Mouse (Mus musculus) stomach, embryonic 14.5 days (tissue): ENCODE data around the gene Pdgfd. TPM values are rescaled to one million over a fixed set of nuclear protein-coding genes. Genes with fewer than 3 reads are reported as not detected.

Experiments used
- ATAC-seq: fragments of 200-750 bp; cut with Nextera tagmentation; 2 replicates; pipeline ENCODE4 v1.8.0; 2017; ENCODE audit warnings: low read depth, moderate TSS enrichment; ENCODE audit not compliant: insufficient number of reproducible peaks, insufficient read depth, low FRiP score
- H3K27ac ChIP-seq: fragments of 300-500 bp; sonication (generic); 2 replicates; pipeline ENCODE4 v1.5.1; 2014; ENCODE audit warnings: mild to moderate bottlenecking, low read length, moderate library complexity, mixed read lengths
- H3K27me3 ChIP-seq: fragments of 300-500 bp; sonication (generic); 2 replicates; pipeline ENCODE4 v1.6.1; 2014; ENCODE audit warnings: low read length, control low read depth, mixed read lengths; ENCODE audit not compliant: control insufficient read depth, insufficient read depth
- H3K36me3 ChIP-seq: fragments of 300-500 bp; sonication (generic); 2 replicates; pipeline ENCODE4 v1.6.1; 2014; ENCODE audit warnings: mild to moderate bottlenecking, control low read depth, low read length, moderate library complexity, mixed read lengths; ENCODE audit not compliant: control insufficient read depth, insufficient read depth
- H3K4me1 ChIP-seq: fragments of 300-500 bp; sonication (generic); 2 replicates; pipeline ENCODE4 v1.6.1; 2014; ENCODE audit warnings: low read length, control low read depth, mixed read lengths; ENCODE audit not compliant: control insufficient read depth, insufficient read depth
- H3K4me2 ChIP-seq: fragments of 300-500 bp; sonication (generic); replicated peaks from 2 replicates; pipeline ENCODE4 v1.6.1; 2014; ENCODE audit warnings: low read depth, low read length, control low read depth
- H3K4me3 ChIP-seq: fragments of 300-500 bp; sonication (generic); 2 replicates; pipeline ENCODE4 v1.5.1; 2014; ENCODE audit warnings: low read depth, low read length, control low read depth
- H3K9ac ChIP-seq: fragments of 300-500 bp; sonication (generic); replicated peaks from 2 replicates; pipeline ENCODE4 v1.6.1; 2014; ENCODE audit warnings: low read depth, mild to moderate bottlenecking, control low read depth, low read length, moderate library complexity, mixed read lengths
- H3K9me3 ChIP-seq: fragments of 300-500 bp; sonication (generic); 2 replicates; pipeline ENCODE4 v1.6.1; 2016; ENCODE audit warnings: low read depth, low read length, control low read depth; ENCODE audit not compliant: control insufficient read depth
- WGBS: fragments of 180-500 bp; shearing (Covaris S2); extraction: QIAGEN DNeasy Blood & Tissue Kit; methylation state at CpG from one replicate; pipeline ENCODE4 v1.1.7; 2014; 5-methylcytosine and 5-hydroxymethylcytosine counted together
- polyA plus RNA-seq: library from polyadenylated mRNA; unstranded; fragments of >200 nt; fragmentation: Nextera tagmentation; extraction: Ambion mirVana; gene quantifications from 2 replicates; pipeline ENCODE4 v1.2.1, GENCODE M21; 2014

Pdgfd gene
- polyA plus RNA-seq, 1 experiment from 2014 or later = 12.2 TPM

DNA sequence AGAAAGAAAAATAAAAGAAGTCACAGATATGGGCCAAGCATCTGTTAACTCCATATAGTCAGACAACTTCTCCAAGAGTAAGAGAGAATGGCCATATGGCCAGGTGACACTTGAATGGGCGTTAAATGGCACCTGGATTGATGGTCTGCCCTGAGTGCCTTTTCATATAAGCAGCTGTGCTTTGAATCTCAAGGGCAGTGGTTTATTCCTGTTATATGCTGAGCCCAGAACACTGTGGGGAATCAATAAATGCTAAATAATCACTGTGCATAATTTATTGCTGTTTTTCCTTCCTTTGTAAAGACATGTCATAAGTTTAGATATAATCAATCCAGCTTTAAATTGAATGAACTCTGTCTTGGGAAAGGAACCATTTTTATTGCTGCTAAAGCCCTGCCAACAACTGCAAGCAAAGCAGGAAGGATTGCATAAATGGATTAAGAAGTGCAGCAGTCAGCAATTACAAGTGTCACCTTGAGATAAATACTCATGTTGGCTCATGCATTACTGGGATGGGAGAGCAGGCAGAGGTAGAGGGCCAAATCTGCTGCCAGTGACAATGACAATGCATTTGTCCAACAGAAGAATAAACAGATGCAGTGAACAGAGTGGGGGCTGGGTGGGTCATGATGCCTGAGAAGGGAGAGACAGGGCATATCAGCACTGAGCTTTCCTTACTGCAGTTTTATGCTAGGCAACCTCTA is 185.0 kb downstream of the Pdgfd start:
- H3K4me1 ChIP-seq = no peaks in the 10 kb centered on the region
- 55% methylated on average over 1 of the region's 1 CpGs for WGBS
- H3K9ac ChIP-seq = no peak overlapping the region
- H3K27me3 ChIP-seq = no peaks in the 10 kb centered on the region
- H3K36me3 ChIP-seq = no peaks in the 10 kb centered on the region
- H3K4me2 ChIP-seq = no peak overlapping the region
- H3K27ac ChIP-seq = no peak overlapping the region
- H3K4me3 ChIP-seq = no peak overlapping the region
- H3K9me3 ChIP-seq = no peaks in the 10 kb centered on the region
- ATAC-seq = no peak

GRCm38 (mm10) chr9:6360795-6361194 is 192.4 kb downstream of the Pdgfd start:
- no peak overlapping the region for H3K27ac ChIP-seq
- ATAC-seq = no peak
- H3K36me3 ChIP-seq = no peaks in the 10 kb centered on the region
- no peaks in the 10 kb centered on the region for H3K27me3 ChIP-seq
- 67% methylated on average over 2 of the region's 2 CpGs for WGBS
- no peak overlapping the region for H3K4me2 ChIP-seq
- no peak overlapping the region for H3K4me3 ChIP-seq
- H3K9me3 ChIP-seq = no peaks in the 10 kb centered on the region
- H3K9ac ChIP-seq = no peak overlapping the region
- no peaks in the 10 kb centered on the region for H3K4me1 ChIP-seq

GRCm38 (mm10) chr9:6366550-6366949 is 198.2 kb downstream of the Pdgfd start:
- H3K9me3 ChIP-seq = no peaks in the 10 kb centered on the region
- H3K27ac ChIP-seq = no peak overlapping the region
- 57% methylated on average over 1 of the region's 1 CpGs for WGBS
- no peaks in the 10 kb centered on the region for H3K36me3 ChIP-seq
- H3K9ac ChIP-seq = no peak overlapping the region
- no peak overlapping the region for H3K4me2 ChIP-seq
- H3K4me1 ChIP-seq = no peaks in the 10 kb centered on the region
- no peaks in the 10 kb centered on the region for H3K27me3 ChIP-seq
- ATAC-seq = no peak
- H3K4me3 ChIP-seq = no peak overlapping the region

DNA sequence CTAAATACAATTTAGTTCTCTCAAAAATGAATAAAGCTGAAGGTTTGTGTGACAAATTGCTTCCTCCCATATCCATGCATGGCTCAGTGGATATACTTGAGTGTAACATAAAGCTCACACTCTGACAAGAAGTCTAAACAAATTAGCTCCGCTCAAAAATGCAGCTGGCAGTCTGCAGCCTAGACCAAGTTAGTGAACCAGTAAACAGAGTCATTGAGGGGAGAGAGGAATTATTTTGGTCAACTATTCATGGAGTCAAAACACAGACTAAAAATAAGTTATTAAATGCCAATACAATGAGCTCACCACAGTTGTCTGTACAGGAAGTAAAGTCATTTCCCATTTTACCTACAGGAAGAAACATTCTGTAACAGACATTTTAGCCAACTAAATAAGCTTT is 233.4 kb downstream of the Pdgfd start:
- ATAC-seq = no peak
- H3K36me3 ChIP-seq = no peaks in the 10 kb centered on the region

GRCm38 (mm10) chr9:6406535-6406934 is 238.2 kb downstream of the Pdgfd start:
- WGBS = 67% methylated on average over 3 of the region's 3 CpGs
- Histone ChIP-seq H3K27ac (no peak overlapping the region), H3K36me3 (no peaks in the 10 kb centered on the region), H3K4me1 (0 out of 2 replicates have a peak, but pooled peaks cover 3% of the 10 kb centered on the region), H3K9ac (no peak overlapping the region), H3K27me3 (no peaks in the 10 kb centered on the region), H3K9me3 (no peaks in the 10 kb centered on the region), H3K4me2 (no peak overlapping the region), H3K4me3 (no peak overlapping the region)
- ATAC-seq = no peak

More for the DNA sequence above, 233.4 kb downstream of the Pdgfd start:
- Histone ChIP-seq H3K4me1 (no peaks in the 10 kb centered on the region), H3K4me3 (no peak overlapping the region), H3K9ac (no peak overlapping the region), H3K27me3 (no peaks in the 10 kb centered on the region), H3K4me2 (no peak overlapping the region), H3K27ac (no peak overlapping the region), H3K9me3 (no peaks in the 10 kb centered on the region)
- WGBS = 9% methylated on average over 1 of the region's 1 CpGs

DNA sequence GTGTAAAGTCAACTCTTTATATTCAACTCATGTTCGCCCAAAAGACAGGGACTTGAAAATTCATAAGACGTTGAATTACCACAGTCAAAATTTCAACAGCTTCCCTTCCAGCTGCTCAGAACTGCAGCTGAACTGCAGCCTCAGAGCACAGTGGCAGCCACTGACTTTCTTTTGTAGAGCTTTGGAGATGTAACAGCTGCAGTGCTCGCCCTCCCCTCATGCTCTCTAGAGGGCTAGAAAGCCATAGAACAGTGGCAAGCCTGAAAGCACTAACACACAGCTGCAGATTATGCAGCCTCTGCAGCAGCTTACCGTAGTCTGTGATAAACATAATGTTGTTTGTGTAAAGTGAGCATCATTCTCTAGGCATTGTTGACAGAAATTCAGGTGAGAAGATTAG is 239.6 kb downstream of the Pdgfd start:
- no peak overlapping the region for H3K4me2 ChIP-seq
- ATAC-seq = peak; percentile 75; the same call in 1 of the 2 replicates
- H3K4me3 ChIP-seq = no peak overlapping the region
- H3K27ac ChIP-seq = no peak overlapping the region
- H3K9ac ChIP-seq = no peak overlapping the region
- no peaks in the 10 kb centered on the region for H3K36me3 ChIP-seq
- H3K9me3 ChIP-seq = no peaks in the 10 kb centered on the region
- 40% methylated on average over 4 of the region's 4 CpGs for WGBS
- H3K27me3 ChIP-seq = no peaks in the 10 kb centered on the region
- H3K4me1 ChIP-seq = 0 out of 2 replicates have a peak, but pooled peaks cover 3% of the 10 kb centered on the region

- no peak for ATAC-seq
These were observed 256.2 kb downstream of the Pdgfd start for GRCm38 (mm10) chr9:6424606-6425005.

More at GRCm38 (mm10) chr9:6424606-6425005, 256.2 kb downstream of the Pdgfd start:
- no peaks in the 10 kb centered on the region for H3K4me1 ChIP-seq
- H3K9ac ChIP-seq = no peak overlapping the region
- H3K9me3 ChIP-seq = no peaks in the 10 kb centered on the region
- no peak overlapping the region for H3K4me2 ChIP-seq
- H3K4me3 ChIP-seq = no peak overlapping the region
- H3K36me3 ChIP-seq = no peaks in the 10 kb centered on the region
- no peak overlapping the region for H3K27ac ChIP-seq
- H3K27me3 ChIP-seq = no peaks in the 10 kb centered on the region
